Mouse (Mus musculus): ENCODE results near the gene Clec2g. TPM values are rescaled to one million over a fixed set of nuclear protein-coding genes. Genes with fewer than 3 reads are reported as not detected.

Clec2g gene
- total RNA-seq, 2 experiments from 2014 or later: 2.4 to 4.5 TPM

- no peak for DNase-seq (ENCODE audit: low spot score in 2 of 2)
Observed at GRCm38 (mm10) chr6:129012966-129013365, 78.8 kb downstream of the Clec2g start.

GRCm38 (mm10) chr6:129013762-129014276, 79.6 kb downstream of the Clec2g start:
- no peak for DNase-seq (ENCODE audit: low spot score in 2 of 2)

- no peak for DNase-seq (ENCODE audit: low spot score in 2 of 2)
Observed at GRCm38 (mm10) chr6:129014399-129014798, 80.2 kb downstream of the Clec2g start.

GRCm38 (mm10) chr6:129027451-129028248, 93.5 kb downstream of the Clec2g start:
- DNase-seq (ENCODE audit: low spot score in 2 of 2): no peak

GRCm38 (mm10) chr6:129030175-129030824, 96.1 kb downstream of the Clec2g start:
- no peak for DNase-seq (ENCODE audit: low spot score in 2 of 2)

- no peak for DNase-seq (ENCODE audit: low spot score in 2 of 2)
Observed at GRCm38 (mm10) chr6:129030964-129031363, 96.8 kb downstream of the Clec2g start.

GRCm38 (mm10) chr6:129033397-129033796, 99.2 kb downstream of the Clec2g start:
- no peak for DNase-seq (ENCODE audit: low spot score in 2 of 2)

Small RNA genes lying within 50 kb of the gene (microRNA-seq; reads per million reads assigned to microRNA genes)
- gene Gm27336 (ENCODE audit: borderline number of aligned reads in 2 of 2) (0 reads per million in 2 experiments), gene Mir7649 (ENCODE audit: borderline number of aligned reads in 2 of 2) (0 reads per million in 2 experiments)

Other genes with a start within 250 kb of the Clec2g start
- not detected for gene Klrb1, start 211.3 kb upstream of the Clec2g start, total RNA-seq (2021)
- gene Klrb1c, start 145.2 kb upstream of the Clec2g start, total RNA-seq (2021): under 1 TPM; 0.60 to 0.67 TPM
- not detected for gene Gm44511, start 108.1 kb upstream of the Clec2g start, total RNA-seq (2021)
- gene Klrb1b, start 108.0 kb upstream of the Clec2g start, total RNA-seq (2021): 1 to 10 TPM in 1 of 2 experiments, under 1 TPM in 1; 0.90 to 1.3 TPM
- under 1 TPM; 0.29 to 0.33 TPM for gene Clec2i, start 46.8 kb upstream of the Clec2g start, total RNA-seq (2021)
- gene BC035044, start 43.3 kb upstream of the Clec2g start, total RNA-seq (2021): under 1 TPM in 1 of 2 experiments, not detected in 1; 0.93 TPM
- gene Klrb1f, start 111.5 kb downstream of the Clec2g start, total RNA-seq (2021): under 1 TPM in 1 of 2 experiments, not detected in 1; 0.16 TPM
- gene Clec2e, start 166.5 kb downstream of the Clec2g start, total RNA-seq (2021): not detected
- 10 to 100 TPM; 36.6 to 74.6 TPM for gene Clec2d, start 246.2 kb downstream of the Clec2g start, total RNA-seq (2021)